Mouse (Mus musculus): Measurements from ENCODE around the gene Gm4884. TPM values are rescaled to one million over a fixed set of nuclear protein-coding genes. Genes with fewer than 3 reads are reported as not detected.
"Not testable (repeated sequence)": the region's sequence is repeated elsewhere in the genome, so short reads cannot be mapped to it uniquely, and the experiment has no call there.

The Gm4884 gene
- not detected in 2 replicates for polyA plus RNA-seq (2016; fragmentation: Nextera tagmentation; extraction: Ambion mirVana)

DNA sequence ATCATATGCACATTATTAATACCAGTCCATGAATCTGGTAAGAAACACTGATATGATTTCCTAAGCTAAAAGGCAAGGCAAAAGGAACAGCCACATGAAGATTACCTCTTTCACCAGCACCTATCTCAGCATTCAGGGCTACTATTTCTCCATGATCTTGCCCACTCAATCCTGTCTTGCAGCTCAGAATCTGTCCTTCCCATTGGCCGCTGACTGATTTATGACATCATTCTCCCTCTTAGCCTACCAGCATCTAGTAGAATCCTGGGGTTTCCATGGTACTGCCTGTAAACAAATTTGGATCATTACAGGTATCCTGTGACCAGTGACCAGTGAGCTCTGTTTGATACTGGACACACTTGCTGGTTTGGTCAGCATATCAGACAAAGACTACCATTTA is at the start of gene Gm4884:
TSS of gene Gm4884 (plus strand) at position 301 of the 400 bp plus-strand sequence.
- H3K9ac ChIP-seq; H3K27me3 ChIP-seq (replicated peaks); ATAC-seq; H3K36me3 ChIP-seq; H3K4me2 ChIP-seq; H3K27ac ChIP-seq; H3K4me3 ChIP-seq; H3K9me3 ChIP-seq (replicated peaks); H3K4me1 ChIP-seq: not testable (repeated sequence)
- WGBS (ENCODE audit: insufficient replicate concordance) = 59% methylated on average over 1 of the region's 1 CpGs

DNA sequence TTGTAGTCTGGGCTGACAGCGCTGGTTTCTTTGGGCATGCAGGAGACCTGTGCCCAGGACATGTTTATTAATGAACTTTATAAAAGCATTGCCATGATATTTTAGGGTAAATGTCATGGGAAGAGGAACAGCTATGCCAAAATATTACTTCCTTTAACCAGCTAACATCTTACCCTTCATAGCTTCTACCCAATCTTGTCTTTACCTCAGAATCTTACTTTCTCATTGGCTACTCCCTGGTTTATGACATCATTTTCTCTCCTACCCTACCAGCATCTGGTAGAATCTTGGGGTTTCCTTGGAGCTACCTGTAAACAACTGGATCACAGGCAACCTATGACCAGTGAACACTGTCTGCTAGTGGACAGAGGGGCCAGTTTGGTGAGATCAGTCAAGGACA is 45.3 kb upstream of the Gm4884 start, which contains the start of gene 4930433I11Rik:
TSS of gene 4930433I11Rik (plus strand) at position 301 of the 400 bp plus-strand sequence.
- no peak within 1 kb of the TSS for H3K27ac ChIP-seq

DNA sequence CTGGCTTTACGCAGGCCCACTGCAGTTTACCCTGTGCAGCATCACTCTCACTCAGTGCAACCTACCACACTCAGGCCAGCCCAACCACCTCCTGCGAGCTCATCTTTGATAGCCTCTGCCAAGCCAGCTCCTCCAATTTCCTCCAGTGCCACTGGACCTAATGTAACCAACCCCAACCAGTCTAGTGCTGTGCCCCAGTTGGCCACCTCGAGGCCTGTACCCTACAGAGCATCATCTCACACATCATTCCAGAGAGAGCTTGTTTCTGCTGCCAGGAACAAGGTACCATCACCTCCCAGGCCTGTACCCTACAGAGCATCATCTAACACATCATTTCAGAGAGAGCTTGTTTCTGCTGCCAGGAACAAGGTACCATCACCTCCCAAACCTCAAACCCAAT is 11.5 kb downstream of the Gm4884 start:
- H3K36me3 ChIP-seq; ATAC-seq; H3K4me2 ChIP-seq; H3K4me1 ChIP-seq; H3K4me3 ChIP-seq; H3K9ac ChIP-seq; H3K27ac ChIP-seq; H3K27me3 ChIP-seq (replicated peaks); H3K9me3 ChIP-seq (replicated peaks): not testable (repeated sequence)
- WGBS (ENCODE audit: insufficient replicate concordance) = 41% methylated on average over 3 of the region's 3 CpGs

More for the DNA sequence above, 45.3 kb upstream of the Gm4884 start, which contains the start of gene 4930433I11Rik:
- Histone ChIP-seq H3K27me3 (replicated peaks) (no peaks in the 10 kb centered on the region), H3K9me3 (replicated peaks) (no peaks in the 10 kb centered on the region), H3K4me2 (no peak within 1 kb of the TSS), H3K4me3 (no peak within 1 kb of the TSS), H3K9ac (no peak within 1 kb of the TSS), H3K4me1 (no peaks in the 10 kb centered on the region), H3K36me3 (no peaks in the 10 kb centered on the region)
- WGBS (ENCODE audit: insufficient replicate concordance) = 72% methylated on average over 1 of the region's 1 CpGs
- no peak for ATAC-seq

Other genes with a start within 250 kb of the Gm4884 start
- gene Vstm2b, start 134.4 kb upstream of the Gm4884 start, polyA plus RNA-seq (2016; fragmentation: Nextera tagmentation; extraction: Ambion mirVana) = 0.15 and 0.43 TPM in 2 replicates
- not detected in 2 replicates for gene 4930433I11Rik, start 45.2 kb upstream of the Gm4884 start, polyA plus RNA-seq (2016; fragmentation: Nextera tagmentation; extraction: Ambion mirVana)
- not detected in 2 replicates for gene Gm5592, start 121.1 kb downstream of the Gm4884 start, polyA plus RNA-seq (2016; fragmentation: Nextera tagmentation; extraction: Ambion mirVana)

Measured in liver, embryonic 12.5 days (tissue).